Mouse (Mus musculus) limb, embryonic 13.5 days (tissue): ENCODE measurements around the gene Napa. TPM values are rescaled to one million over a fixed set of nuclear protein-coding genes. Genes with fewer than 3 reads are reported as not detected.

ENCODE experiments used
- ATAC-seq: fragments of 200-750 bp; cut with Nextera tagmentation; 2 replicates; pipeline ENCODE4 v1.8.0; 2017; ENCODE audit warnings: low read depth, moderate number of reproducible peaks, moderate TSS enrichment; ENCODE audit not compliant: low FRiP score
- H3K27ac ChIP-seq: fragments of 300-500 bp; sonication (generic); 2 replicates; pipeline ENCODE4 v1.5.1; 2015; ENCODE audit warnings: inconsistent platforms, mild to moderate bottlenecking, moderate library complexity
- H3K27me3 ChIP-seq: fragments of 300-500 bp; sonication (generic); 2 replicates; pipeline ENCODE4 v1.6.1; 2015; ENCODE audit warnings: mild to moderate bottlenecking, inconsistent platforms
- H3K36me3 ChIP-seq: fragments of 300-500 bp; sonication (generic); 2 replicates; pipeline ENCODE4 v1.6.1; 2015; ENCODE audit warnings: inconsistent platforms, mild to moderate bottlenecking, moderate library complexity
- H3K4me1 ChIP-seq: fragments of 300-500 bp; sonication (generic); 2 replicates; pipeline ENCODE4 v1.6.1; 2015; ENCODE audit warnings: inconsistent platforms
- H3K4me2 ChIP-seq: fragments of 300-500 bp; sonication (generic); replicated peaks from 2 replicates; pipeline ENCODE4 v1.6.1; 2015; ENCODE audit warnings: inconsistent platforms, mild to moderate bottlenecking, moderate library complexity
- H3K4me3 ChIP-seq: fragments of 300-500 bp; sonication (generic); 2 replicates; pipeline ENCODE4 v1.5.1; 2015; ENCODE audit warnings: moderate library complexity, mild to moderate bottlenecking, inconsistent platforms
- H3K9ac ChIP-seq: fragments of 300-500 bp; sonication (generic); 2 replicates; pipeline ENCODE4 v1.6.1; 2015; ENCODE audit warnings: mild to moderate bottlenecking, inconsistent platforms
- H3K9me3 ChIP-seq: fragments of 300-500 bp; sonication (generic); 2 replicates; pipeline ENCODE4 v1.6.1; 2016; ENCODE audit warnings: inconsistent platforms
- WGBS: fragments of 180-500 bp; shearing (Covaris S2); methylation state at CpG from one replicate; pipeline ENCODE4 v1.1.7; 2015; 5-methylcytosine and 5-hydroxymethylcytosine counted together
- polyA plus RNA-seq: library from polyadenylated mRNA; unstranded; fragments of >200 nt; fragmentation: Nextera tagmentation; extraction: Ambion mirVana; gene quantifications from 2 replicates; pipeline ENCODE4 v1.2.1, GENCODE M21; 2015

Gene Napa
- polyA plus RNA-seq, 1 experiment from 2014 or later, result 245 TPM

DNA sequence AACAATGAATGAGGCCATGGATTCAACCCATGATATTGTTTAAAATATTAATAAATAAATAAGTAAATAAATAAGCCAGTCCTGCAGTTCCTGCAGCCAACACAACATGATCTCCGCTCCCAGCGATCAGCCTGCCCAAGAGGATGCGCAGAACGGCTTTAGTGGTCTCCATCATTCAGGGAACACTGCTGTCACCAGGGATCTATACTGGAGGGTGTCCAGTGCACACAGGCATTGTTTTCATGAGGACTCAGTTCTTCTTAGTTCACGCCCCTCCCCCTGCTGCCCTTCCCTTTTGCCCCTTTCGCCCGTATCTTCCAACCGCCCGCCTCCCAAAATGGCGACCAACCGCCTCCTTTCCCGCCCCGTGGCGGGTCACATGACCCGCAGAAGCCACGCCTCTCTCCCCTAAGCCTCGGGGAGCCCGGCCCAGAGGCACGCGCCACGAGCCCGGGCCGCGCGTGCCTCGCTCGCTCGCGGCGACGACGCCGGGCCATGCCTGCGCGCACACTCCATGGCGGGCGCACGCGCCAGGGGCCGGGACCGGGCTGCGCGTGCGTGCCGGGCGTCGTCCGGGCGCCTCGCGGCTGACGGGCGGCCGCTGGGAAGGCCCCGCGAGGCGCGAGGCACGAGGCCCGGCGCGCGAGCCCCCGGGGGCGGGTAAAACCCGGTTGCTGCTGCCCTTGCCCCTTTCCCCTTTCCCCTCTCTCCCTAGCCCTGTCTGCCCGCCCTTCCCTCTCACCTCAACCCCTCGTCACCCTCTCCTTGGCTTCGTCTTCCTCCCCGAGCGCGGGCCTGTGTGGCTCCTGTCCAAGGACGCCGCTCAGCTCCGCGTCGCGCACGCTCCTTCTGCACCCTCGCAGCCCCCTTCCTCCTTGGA is 36.8 kb upstream of the Napa start, which contains the start of gene Zfp541:
Gene Zfp541 (plus strand): TSS at position 596 of the 880 bp plus-strand sequence.
- Histone ChIP-seq H3K9ac (no peak within 1 kb of the TSS), H3K4me1 (no peaks in the 10 kb centered on the region), H3K27ac (no peak within 1 kb of the TSS), H3K4me3 (peak within 1 kb of the TSS; percentile 20; the same call in 1 of the 2 replicates), H3K4me2 (peak within 1 kb of the TSS; percentile 46), H3K36me3 (no peaks in the 10 kb centered on the region), H3K9me3 (peaks cover 12% of the 10 kb centered on the region; the same call in 1 of the 2 replicates), H3K27me3 (peaks cover 41% of the 10 kb centered on the region)
- 38% methylated on average over 60 of the region's 80 CpGs for WGBS
- ATAC-seq, result no peak

DNA sequence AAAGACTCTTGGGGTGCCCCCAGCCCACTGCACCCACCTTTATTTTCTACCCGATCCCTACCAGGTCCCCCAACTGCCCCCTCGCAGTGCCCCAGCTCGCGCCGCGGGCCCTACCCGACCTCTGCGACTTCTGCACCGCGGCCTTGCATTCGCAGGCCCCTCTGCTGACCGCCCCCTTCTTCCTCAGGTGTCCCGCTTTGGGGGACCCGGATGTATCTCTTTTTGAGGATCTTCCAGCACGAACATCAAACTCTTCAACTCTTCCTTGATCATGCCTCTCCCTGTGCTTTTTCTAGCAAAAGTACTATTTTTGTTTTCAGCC is 36.2 kb upstream of the Napa start:
- Histone ChIP-seq H3K4me3 (no peak overlapping the region), H3K27ac (no peak overlapping the region), H3K27me3 (peaks cover 41% of the 10 kb centered on the region), H3K9ac (no peak overlapping the region), H3K4me2 (no peak overlapping the region), H3K4me1 (no peaks in the 10 kb centered on the region), H3K36me3 (no peaks in the 10 kb centered on the region), H3K9me3 (peaks cover 12% of the 10 kb centered on the region; the same call in 1 of the 2 replicates)
- WGBS, result 62% methylated on average over 15 of the region's 15 CpGs
- no peak for ATAC-seq

DNA sequence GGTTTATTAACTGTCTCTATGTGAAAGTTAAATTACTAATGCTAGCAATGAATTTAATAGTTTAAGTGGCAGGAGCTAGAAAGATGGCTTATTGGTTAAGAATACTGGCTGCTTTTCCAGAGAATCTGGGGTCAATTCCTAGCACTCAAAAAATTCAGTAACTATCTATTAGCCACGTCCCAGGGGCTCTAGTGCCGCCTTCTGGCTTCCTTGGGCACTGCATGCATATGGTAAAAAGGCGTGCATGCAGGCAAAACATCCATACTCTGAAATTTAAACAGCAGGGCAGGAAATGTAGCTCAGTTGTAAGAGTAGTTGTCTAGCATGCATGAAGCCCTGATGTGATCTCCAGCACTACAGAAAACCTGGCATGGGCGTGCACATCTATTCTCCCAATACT is 34.8 kb upstream of the Napa start:
- no peaks in the 10 kb centered on the region for H3K36me3 ChIP-seq

DNA sequence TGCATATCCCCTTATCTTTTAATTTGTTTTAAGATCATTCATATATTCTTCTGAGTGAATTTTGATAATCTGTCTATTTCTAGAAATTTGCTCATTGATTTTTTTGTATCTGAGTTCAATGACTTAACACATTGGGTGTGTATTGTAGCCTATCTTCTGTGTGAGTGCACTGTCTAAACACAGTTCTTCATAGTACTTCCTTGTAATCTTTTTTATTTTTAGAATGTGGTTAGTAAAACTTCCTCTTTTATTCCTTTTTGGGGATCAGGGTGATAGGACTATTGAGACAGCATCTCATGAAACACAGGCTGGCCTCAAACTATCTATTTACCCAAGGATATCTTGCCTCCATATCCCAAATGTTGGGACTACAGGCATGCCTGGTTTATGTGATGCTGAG is 27.4 kb upstream of the Napa start:
- H3K9ac ChIP-seq, result no peak overlapping the region
- H3K4me3 ChIP-seq, result no peak overlapping the region
- no peak for ATAC-seq
- no peaks in the 10 kb centered on the region for H3K36me3 ChIP-seq
- no peak overlapping the region for H3K4me2 ChIP-seq
- no peaks in the 10 kb centered on the region for H3K9me3 ChIP-seq
- peaks cover 4% of the 10 kb centered on the region for H3K27me3 ChIP-seq
- no peaks in the 10 kb centered on the region for H3K4me1 ChIP-seq
- H3K27ac ChIP-seq, result no peak overlapping the region

More for the DNA sequence above, 34.8 kb upstream of the Napa start:
- no peak overlapping the region for H3K9ac ChIP-seq
- no peak for ATAC-seq
- H3K4me1 ChIP-seq, result no peaks in the 10 kb centered on the region
- peaks cover 41% of the 10 kb centered on the region for H3K27me3 ChIP-seq
- H3K9me3 ChIP-seq, result peaks cover 12% of the 10 kb centered on the region; the same call in 1 of the 2 replicates
- H3K4me2 ChIP-seq, result no peak overlapping the region
- no peak overlapping the region for H3K27ac ChIP-seq
- H3K4me3 ChIP-seq, result no peak overlapping the region
- 36% methylated on average over 4 of the region's 4 CpGs for WGBS

DNA sequence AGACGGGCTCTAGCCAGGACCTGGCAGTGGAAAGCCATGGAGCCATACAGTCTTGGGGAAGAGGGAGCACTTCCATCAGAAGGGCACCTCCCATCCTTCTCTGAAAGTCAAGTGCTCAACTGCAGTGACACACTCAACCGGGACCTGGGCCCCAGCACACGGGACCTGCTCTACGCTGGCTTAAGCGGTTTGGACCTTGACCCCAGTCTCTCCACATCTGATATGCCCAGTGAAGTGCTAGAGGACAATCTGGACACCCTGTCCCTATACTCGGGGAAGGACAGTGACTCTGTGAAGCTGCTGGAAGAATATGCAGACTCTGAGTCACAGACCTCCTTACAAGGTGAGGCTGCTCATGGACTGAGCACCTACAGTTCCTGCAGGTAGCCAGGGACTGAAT is 26.4 kb upstream of the Napa start:
- 79% methylated on average over 6 of the region's 6 CpGs for WGBS
- Histone ChIP-seq H3K27ac (no peak overlapping the region), H3K36me3 (no peaks in the 10 kb centered on the region), H3K9ac (no peak overlapping the region), H3K4me2 (no peak overlapping the region), H3K27me3 (peaks cover 4% of the 10 kb centered on the region), H3K4me3 (no peak overlapping the region), H3K4me1 (no peaks in the 10 kb centered on the region), H3K9me3 (no peaks in the 10 kb centered on the region)
- no peak for ATAC-seq

DNA sequence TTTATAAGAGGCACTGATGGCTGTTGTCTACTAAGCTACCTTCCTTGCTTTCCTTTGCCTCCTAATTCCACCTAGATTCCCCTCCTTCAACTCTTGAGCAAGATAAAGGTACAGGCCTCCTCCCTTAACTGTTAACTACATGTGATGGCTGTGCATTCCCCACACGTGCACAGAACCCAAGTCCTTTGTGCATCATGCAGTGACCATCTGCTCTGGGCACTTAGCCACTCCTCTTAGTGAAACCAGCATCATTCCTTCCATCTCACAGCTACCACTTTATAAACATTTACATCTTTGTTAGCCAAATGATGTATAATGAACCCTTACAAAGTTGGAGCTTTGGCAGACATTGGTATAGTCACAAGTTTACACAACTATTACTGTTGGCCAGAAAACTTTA is 18.3 kb upstream of the Napa start:
- 63% methylated on average over 1 of the region's 1 CpGs for WGBS
- H3K4me3 ChIP-seq, result no peak overlapping the region
- H3K4me2 ChIP-seq, result no peak overlapping the region
- no peak overlapping the region for H3K9ac ChIP-seq
- H3K27ac ChIP-seq, result no peak overlapping the region
- no peaks in the 10 kb centered on the region for H3K27me3 ChIP-seq
- no peak for ATAC-seq
- H3K4me1 ChIP-seq, result no peaks in the 10 kb centered on the region
- H3K9me3 ChIP-seq, result no peaks in the 10 kb centered on the region
- no peaks in the 10 kb centered on the region for H3K36me3 ChIP-seq

DNA sequence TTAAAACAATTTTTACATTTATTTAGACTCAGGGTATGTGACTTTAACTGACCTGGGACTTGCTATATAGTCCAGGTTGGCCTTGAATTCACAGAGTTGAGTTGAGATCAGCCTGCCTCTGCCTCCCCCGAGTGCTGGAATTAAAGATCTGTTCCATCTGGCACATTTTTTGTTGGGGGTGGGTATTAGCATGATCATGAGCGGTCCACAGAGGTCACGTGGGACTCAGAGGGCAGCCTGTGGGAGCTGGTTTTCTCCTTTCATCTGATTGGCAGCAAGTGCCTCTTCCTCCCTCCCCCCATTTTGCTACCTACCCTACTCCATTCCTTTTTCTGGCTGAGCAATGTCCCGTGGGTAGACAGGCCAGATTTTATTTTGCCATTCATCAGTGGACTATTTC is 17.7 kb upstream of the Napa start:
- Histone ChIP-seq H3K4me2 (no peak overlapping the region), H3K27me3 (no peaks in the 10 kb centered on the region), H3K9ac (no peak overlapping the region), H3K9me3 (no peaks in the 10 kb centered on the region), H3K36me3 (no peaks in the 10 kb centered on the region), H3K4me1 (no peaks in the 10 kb centered on the region), H3K4me3 (no peak overlapping the region), H3K27ac (no peak overlapping the region)
- 67% methylated on average over 4 of the region's 4 CpGs for WGBS
- ATAC-seq, result no peak

DNA sequence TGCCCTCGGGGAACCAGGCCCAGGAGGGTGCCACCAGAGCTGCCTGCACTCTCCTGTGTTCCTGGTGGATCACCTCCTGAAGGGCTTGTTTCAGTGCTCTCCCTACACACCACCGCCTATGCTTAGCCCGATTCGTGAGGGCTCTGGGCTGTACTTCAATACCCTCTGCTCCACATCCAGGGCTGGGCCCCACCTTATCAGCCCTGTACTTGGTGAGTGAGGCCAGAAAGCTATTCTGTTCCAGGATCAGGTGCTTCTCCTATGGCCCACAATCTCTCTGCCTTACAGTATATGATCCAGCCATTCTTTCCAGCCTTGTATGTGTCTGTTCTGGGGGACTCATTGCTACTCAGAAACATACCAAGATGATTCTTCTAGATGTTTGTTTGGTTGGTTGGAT is 14.9 kb upstream of the Napa start:
- Histone ChIP-seq H3K9me3 (no peaks in the 10 kb centered on the region), H3K36me3 (no peaks in the 10 kb centered on the region), H3K4me2 (no peak overlapping the region), H3K27ac (no peak overlapping the region), H3K27me3 (no peaks in the 10 kb centered on the region), H3K9ac (no peak overlapping the region), H3K4me1 (no peaks in the 10 kb centered on the region), H3K4me3 (no peak overlapping the region)
- WGBS, result 68% methylated on average over 4 of the region's 4 CpGs
- ATAC-seq, result no peak

DNA sequence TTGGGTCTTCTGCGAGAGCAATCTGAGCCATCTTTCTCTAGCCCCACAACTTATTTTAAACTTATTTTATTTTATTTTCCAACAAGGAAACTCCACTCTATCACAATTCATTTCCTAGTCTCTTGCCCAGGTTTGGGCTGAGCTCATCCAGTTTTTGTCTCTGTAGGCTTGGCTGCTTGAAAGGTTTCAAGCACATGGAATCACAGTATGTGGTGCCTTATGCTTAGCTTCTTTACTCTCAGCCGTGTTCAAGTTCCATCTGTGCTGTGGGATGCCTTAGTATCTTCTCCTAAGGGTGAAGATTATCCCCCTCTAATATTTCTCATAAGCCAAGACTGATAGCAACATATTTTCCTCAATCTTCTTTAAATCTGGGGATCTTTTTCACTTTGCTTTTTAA is 10.7 kb upstream of the Napa start:
- no peaks in the 10 kb centered on the region for H3K36me3 ChIP-seq
- no peak for ATAC-seq
- peaks cover 9% of the 10 kb centered on the region; the same call in 1 of the 2 replicates for H3K27me3 ChIP-seq
- 72% methylated on average over 2 of the region's 2 CpGs for WGBS
- no peak overlapping the region for H3K27ac ChIP-seq
- H3K9me3 ChIP-seq, result no peaks in the 10 kb centered on the region
- no peak overlapping the region for H3K4me3 ChIP-seq
- no peaks in the 10 kb centered on the region for H3K4me1 ChIP-seq
- H3K4me2 ChIP-seq, result no peak overlapping the region
- no peak overlapping the region for H3K9ac ChIP-seq

DNA sequence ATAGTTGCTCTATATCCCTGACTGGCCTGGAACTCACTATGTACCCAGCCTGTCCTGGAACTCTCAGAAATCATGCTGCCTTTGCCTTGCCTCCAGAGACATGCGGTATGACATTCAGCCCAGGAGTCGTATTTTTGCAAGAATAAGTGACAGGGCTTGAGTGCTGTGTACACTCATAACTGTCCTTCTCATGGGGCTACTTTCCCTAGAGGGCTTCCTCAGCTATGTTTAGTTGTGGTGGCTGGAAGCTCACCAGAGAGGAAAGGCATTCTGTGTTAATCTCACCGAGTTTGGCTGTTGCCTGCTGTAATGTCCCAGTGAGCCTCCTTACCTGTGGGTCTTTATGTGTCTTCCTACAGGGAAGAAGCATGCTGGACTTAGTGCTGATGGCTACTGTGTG is 3.7 kb upstream of the Napa start:
- Histone ChIP-seq H3K4me3 (no peak overlapping the region), H3K36me3 (no peaks in the 10 kb centered on the region), H3K4me1 (peaks cover 7% of the 10 kb centered on the region), H3K4me2 (no peak overlapping the region), H3K9ac (no peak overlapping the region), H3K9me3 (no peaks in the 10 kb centered on the region), H3K27me3 (peaks cover 16% of the 10 kb centered on the region), H3K27ac (no peak overlapping the region)
- 57% methylated on average over 3 of the region's 3 CpGs for WGBS
- no peak for ATAC-seq

DNA sequence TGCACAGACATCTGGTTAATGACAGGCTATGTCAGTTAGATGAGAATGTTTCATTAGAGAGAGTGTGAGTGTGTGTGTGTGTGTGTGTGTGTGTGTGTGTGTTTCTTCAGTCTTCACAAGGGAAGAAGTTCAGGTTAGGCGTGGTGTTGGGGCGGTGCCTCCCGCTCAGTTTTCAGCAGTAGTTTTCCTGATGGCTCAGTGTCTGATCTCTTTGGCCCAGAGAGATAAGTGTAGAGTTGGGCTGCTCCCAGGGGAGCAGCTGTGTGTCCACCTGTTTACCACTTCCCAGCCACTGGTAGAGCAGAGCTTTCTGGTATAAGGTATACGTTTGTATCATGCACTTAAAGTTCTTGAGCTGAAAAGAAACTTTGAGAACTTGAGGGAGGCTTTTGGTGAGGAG is 1.6 kb downstream of the Napa start:
- Histone ChIP-seq H3K4me2 (peak overlapping the region; percentile 95), H3K4me1 (peaks cover 22% of the 10 kb centered on the region), H3K27ac (no peak overlapping the region), H3K4me3 (peak overlapping the region; percentile 93), H3K27me3 (peaks cover 7% of the 10 kb centered on the region; the same call in 1 of the 2 replicates), H3K9ac (peak overlapping the region; percentile 99), H3K9me3 (no peaks in the 10 kb centered on the region), H3K36me3 (peaks cover 39% of the 10 kb centered on the region)
- WGBS, result 79% methylated on average over 4 of the region's 4 CpGs
- no peak for ATAC-seq

DNA sequence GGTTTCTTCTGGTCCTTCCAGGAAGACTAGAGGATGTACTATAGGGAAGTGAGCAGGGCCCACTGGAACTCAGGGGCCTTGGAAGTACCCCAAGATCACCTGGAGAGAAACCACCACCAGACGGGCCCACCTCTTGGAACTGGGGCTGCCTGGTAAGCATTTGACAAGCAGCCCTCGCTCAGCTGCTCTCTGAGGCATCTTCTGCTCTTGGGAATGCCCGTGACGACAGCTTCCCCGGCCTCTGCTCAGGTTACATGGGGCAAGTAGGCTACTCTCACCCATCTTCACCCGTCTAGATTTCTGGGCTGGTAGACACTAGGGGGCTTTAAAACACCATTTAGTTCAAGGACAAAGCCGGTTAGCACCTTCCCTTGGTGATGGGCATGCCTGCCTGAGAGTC is 2.8 kb downstream of the Napa start:
- WGBS, result 73% methylated on average over 7 of the region's 7 CpGs
- ATAC-seq, result no peak

More for the DNA sequence above, 2.8 kb downstream of the Napa start:
- H3K36me3 ChIP-seq, result peaks cover 43% of the 10 kb centered on the region
- H3K9ac ChIP-seq, result 0 out of 2 replicates have a peak overlapping the region, but pooled peaks have one; percentile 39
- no peaks in the 10 kb centered on the region for H3K27me3 ChIP-seq
- H3K4me3 ChIP-seq, result no peak overlapping the region
- H3K4me2 ChIP-seq, result no peak overlapping the region
- peaks cover 22% of the 10 kb centered on the region for H3K4me1 ChIP-seq
- H3K9me3 ChIP-seq, result no peaks in the 10 kb centered on the region
- H3K27ac ChIP-seq, result no peak overlapping the region
